Mouse (Mus musculus) urinary bladder, adult 18-20 months (tissue): ENCODE results near the gene Tfrc.

Experiments used
- DNase-seq, 2 experiments: peaks; one replicate each; pipeline ENCODE4 v3.0.0; 2022; ENCODE audit warnings: low spot score in 2 of 2, mixed read lengths in 2 of 2

Gene Tfrc

DNA sequence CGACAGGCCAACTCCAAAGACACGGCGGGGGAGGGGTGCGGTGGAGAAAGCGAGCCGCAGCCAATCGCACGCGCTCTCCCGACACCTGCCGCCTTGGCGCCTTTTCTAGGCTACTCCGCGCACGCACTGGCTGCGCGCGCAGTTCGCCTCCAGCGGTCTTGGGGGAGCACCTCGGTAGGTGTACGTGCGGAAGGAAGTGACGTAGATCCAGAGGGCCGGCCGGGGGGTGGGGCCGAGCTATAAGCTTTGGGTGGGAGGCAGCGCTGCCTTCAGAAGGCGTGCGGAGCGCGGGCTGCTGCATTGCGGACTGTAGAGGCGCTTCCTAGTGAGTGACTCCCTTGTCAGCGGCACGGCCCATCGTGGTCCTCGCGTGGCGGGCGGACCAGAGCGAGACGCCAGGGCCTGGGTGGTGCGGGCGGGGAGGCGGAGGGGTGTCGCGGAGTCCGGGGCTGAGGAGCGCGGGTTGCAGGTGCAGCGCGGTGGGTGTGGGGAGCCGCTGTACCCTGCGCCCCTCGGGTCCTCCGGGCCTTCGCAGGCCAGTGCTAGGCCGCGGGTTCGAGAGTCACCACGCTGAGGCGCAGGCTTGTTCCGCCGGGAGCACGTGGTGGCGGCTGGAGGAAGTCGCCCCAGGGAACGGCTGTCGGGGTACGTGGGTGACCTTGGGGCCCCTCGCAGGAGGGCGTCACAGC is at the start of gene Tfrc:
Gene Tfrc, plus strand, starts transcription at position 209 of the 689 bp plus-strand sequence.
- DNase-seq = peak; percentile 89 to 94

- no peak for DNase-seq
These were observed 49.2 kb upstream of the Tfrc start for GRCm38 (mm10) chr16:32559493-32559892.

DNA sequence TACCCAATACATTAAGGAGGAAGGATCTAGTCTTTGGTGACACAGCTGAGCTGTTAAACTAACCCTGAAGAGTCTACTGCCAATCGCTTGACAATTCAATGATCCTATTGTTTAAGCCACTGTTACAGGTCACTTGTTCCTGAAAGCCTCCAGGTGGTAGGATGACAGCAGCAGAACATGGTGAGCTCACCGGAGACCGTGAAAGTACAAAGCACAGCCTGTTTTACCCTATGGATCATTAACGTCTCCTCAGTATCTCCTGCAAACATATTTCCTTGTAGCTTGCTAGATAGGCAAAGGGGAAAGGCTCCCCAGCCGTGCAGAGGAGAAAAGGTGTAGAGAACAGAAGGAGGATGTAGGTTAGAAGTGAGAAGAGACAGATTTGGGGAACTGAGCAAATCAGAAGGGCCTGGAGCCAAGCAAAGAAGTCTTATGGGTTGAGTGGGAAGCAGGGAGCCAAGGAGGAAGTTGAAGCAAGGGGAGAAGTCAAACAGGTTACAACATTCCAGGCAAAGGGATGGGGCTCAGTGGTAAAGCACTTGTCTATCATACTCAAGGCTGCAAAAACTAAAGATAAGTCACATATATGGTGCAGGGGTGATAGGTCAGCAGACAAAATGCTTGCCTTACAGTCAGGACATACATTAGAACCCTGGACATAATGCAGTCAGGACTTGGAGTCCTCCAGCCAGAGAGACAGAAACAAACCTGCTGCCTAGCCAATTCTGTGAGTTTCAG is 45.5 kb upstream of the Tfrc start:
- DNase-seq = no peak

- DNase-seq = no peak
These were observed 41.4 kb upstream of the Tfrc start for GRCm38 (mm10) chr16:32567282-32567681.

- no peak for DNase-seq
These were observed 40.3 kb upstream of the Tfrc start for GRCm38 (mm10) chr16:32568401-32568800.

DNA sequence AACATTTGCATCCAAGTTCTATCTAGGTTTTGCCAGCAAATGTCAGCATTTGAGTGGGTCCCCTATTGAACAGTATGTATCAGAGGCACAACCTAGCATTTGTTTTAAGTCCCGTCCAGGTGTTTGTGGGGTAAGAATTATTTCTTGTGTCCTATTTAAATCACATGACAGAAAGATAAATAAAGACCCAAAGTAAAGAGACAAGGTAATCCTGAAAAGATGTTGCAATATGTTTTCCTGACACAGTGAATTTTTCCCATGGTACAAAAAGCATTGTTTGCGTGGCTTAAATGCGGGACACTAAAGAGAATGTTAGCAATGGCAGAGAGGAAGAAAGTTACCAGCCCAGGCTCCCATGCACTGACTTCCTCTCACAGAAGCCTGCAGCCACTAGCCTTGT is 38.7 kb upstream of the Tfrc start:
- no peak for DNase-seq

GRCm38 (mm10) chr16:32572528-32572927 is 36.2 kb upstream of the Tfrc start:
- no peak for DNase-seq

DNA sequence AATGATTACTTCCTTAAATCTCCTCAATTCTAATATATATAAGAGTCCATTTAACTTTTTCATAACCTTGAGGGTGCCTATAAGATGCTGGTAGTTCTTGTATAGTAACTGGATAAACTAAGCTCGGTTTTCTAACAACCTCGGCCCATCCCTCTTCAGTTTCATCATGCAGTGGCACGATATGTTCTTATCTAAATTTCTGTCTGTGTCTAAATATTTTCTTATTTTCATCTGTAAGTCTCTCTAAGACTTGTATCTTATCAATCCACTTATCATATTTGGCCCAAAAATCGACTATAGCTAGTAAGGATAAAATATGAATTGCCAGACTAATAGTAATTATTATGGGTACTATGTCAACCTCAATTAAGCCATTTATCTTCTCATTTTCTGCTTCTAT is 22.2 kb upstream of the Tfrc start:
- no peak for DNase-seq

DNA sequence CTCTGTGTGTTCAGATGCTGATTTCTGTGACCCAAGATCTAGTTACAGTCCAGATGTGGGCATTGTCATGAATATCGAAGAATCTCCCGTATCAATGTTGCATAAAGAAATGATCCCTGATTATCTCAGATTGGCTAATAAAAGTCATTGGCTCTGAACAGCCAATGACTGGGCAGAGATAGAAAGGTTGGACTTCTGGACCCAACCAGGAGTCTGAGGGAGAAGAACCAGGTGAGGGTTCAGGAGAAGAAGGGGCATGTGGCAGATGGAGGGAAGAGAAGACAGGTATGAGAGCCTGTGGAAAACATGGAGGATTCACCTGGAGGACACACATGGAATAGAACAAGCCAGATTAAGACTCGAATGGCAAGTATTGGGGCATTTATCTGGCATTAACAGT is 20.2 kb upstream of the Tfrc start:
- no peak for DNase-seq

DNA sequence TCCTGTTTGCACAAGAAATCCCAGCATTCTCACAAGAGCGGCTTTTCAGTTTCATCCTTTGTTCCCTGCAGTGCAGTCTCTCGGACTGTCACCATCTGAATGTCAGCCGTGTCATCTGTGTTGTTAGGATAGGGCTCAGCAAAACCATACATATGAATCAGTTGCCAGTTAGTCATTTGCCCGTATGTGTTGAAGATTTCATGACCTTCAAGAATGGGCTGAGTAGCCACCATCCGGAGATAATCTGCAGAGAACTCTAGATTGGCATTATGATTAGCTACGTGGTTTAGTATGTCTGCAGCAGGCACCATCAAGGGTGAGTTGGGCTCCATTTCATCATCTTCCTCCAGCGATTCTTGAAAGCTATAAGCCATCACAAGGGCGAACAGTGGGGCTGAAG is 17.2 kb upstream of the Tfrc start:
- no peak for DNase-seq

- DNase-seq = no peak
These were observed 15.4 kb upstream of the Tfrc start for GRCm38 (mm10) chr16:32593283-32593805.

GRCm38 (mm10) chr16:32593916-32594315 is 14.8 kb upstream of the Tfrc start:
- no peak for DNase-seq

GRCm38 (mm10) chr16:32594701-32595100 is 14.0 kb upstream of the Tfrc start:
- DNase-seq = no peak

DNA sequence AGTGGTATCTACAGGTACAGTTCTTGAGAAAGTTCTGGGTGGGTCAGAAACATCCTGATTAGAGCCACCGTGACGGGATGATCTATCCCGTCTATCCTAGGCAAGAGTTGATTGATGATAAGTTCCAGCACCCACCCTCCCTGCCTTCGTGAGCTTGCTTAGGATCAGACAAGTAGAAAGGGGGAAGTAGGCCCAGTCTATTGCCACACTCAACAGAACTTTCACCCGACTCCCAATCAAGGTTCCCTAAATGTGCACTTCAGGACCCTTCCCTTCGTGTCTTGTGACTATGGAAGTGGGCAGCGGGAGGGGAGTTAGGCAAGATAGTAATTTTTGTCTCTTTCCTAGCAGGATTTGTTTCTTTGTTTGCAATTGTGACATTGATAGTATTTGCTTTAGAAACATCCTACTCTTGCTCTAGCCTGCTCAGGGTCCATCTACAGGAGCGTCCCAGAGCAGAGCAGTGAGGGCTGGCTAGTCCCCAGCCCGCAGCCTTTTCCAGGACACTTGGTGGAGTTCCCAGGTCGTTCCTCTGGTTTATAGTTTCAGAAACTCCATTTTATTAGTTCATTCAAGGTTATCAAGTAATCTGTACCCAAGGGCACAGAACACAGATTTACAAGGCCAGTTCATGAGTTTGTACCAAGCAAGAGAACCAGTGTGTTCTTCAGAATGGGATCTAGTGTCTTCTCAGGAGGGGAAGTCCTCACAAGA is 13.4 kb upstream of the Tfrc start:
- DNase-seq = no peak

GRCm38 (mm10) chr16:32597909-32598381 is 10.8 kb upstream of the Tfrc start:
- DNase-seq = no peak

- no peak for DNase-seq
These were observed 9.6 kb upstream of the Tfrc start for GRCm38 (mm10) chr16:32599151-32599550.

GRCm38 (mm10) chr16:32602193-32602685 is 6.5 kb upstream of the Tfrc start:
- no peak for DNase-seq

GRCm38 (mm10) chr16:32607562-32608343 is 967 bp upstream of the Tfrc start:
- DNase-seq = no peak

DNA sequence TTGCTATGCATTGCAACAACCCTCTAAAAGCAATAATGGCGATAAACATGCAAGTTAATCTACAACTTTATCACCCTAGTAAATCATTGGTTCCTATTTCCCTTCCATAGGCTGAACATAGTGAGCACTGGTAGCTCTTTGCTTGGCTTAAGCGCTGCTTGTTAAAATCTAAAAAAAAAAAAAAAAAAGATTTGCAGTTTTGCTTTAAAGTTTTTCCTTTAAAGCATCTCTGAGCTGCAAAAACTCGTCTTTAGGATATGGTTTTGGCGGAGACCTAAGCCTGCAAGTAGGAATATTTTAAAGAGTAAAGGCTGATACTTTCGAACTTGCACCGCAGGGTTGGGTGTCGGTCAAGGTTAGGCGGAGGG is 392 bp upstream of the Tfrc start:
- DNase-seq = no peak

DNA sequence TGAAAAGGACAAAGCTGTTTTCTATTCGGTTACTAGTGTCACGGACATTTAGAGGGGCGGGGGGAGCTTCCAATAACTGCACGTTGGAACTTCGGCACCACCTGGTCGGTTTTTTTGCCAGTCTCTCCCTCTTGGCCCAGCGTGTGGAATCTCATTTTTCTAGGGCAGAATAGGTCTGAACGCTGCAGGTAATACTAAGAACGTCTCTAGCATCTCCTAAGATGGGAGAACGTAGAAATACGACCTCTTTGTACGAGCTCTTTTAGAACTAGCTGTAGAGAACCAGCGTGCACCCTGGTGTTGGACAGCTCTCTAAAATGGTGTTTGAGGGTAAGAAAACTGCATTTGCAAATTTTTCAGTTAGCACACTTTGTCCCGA is 670 bp downstream of the Tfrc start:
- DNase-seq = no peak

DNA sequence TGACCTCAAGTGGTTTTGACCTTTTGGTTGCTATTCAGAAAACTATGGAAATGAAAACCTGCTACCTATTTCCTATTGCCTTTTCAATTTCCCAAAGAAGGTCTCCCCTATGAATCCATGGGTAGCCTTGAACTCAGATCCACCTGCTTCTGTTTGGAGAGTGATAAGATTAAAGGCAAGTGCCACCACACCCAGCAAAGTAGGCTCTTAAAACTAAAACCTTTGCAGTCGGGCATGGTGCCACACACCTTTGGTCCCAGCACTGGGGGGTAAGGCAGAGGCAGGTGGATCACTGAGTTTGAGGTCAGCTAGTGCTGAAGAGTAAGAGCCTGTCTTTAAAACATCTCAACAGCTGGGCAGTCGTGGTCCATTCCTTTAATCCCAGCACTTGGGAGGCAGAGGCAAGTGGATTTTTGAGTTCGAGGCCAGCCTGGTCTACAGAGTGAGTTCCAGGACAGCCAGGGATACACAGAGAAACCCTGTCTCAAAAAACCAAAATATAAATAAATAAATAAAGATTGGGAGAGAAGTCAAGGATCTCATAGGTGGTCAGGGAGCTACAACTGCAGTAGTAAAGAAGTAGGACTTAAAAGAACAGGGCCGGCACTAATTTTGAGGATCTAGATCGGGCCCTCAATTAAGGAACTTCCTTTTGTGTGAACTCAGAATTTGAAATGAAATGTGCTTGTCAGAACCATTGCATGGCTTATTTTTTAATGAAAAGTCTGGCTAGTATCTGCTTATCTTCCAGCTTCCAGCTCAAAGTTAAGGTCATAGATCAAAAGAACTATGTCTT is 1.9 kb downstream of the Tfrc start:
- no peak for DNase-seq
